Mouse (Mus musculus) spleen, postnatal 4 days (tissue): Measurements from ENCODE around the gene Lrrc75a.

Experiments
- DNase-seq, 2 experiments: peaks; one replicate each; pipeline ENCODE4 v3.0.0; 2022; ENCODE audit warnings: low spot score in 2 of 2

Gene Lrrc75a

DNA sequence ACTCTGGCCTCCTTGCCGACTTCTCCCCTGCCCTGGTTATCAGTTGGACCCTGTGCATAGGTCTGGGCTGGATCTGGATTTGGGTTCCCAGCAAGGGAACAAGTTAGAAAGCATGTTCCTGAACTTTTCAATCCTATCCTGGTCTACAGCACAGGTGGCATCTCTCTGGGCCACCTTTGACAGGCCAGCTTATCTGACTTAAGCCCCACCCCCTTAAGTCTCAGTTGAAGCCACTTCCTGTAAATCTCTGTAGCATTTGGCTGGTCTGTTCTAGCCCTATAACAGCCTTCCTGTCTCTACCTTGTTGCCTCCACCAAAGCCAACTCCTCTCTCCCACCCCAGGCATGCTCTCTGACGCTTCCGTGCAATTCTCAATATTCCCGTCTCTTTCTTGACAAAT is 49.8 kb downstream of the Lrrc75a start:
- DNase-seq = no peak

- no peak for DNase-seq
These were observed 56.3 kb downstream of the Lrrc75a start for GRCm38 (mm10) chr11:62591904-62592575.

DNA sequence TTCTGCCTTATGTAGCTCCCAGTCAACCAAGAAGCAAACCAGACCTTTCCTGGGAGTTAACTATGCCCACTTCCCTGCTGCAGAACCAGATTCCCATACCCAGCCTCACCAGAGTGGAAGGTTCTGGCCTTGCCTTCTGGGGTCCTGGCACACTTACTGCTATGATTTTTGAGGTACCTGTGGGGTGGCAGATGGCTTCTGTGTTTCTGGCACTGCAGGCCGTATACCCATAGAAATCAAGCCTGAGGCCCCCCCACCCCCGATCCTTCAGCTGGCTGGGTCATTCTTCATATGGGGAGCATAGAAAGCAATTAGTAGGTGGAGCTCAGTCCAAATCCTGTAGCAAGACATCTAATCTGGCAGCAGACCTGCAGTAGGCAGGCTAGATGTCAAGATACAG is 57.3 kb downstream of the Lrrc75a start:
- DNase-seq = no peak

DNA sequence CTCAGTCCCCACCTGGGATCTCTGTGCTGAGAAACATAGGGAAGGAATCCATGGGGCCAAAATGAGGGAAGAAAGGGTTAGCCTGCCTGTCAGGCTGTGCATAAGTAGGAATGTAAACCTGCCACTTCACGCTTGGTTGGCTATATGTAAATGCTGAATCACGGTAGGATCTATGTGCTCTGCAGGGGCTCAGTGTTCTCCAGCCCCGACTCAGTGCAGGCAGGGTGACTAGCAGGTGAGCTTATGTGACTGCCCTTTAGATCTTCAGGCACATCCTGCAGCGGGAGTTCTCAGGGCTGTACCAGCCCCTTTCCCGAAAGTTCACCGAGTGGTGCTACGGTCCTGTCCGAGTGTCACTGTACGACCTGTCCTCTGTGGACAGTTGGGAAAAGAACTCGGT is 58.9 kb downstream of the Lrrc75a start:
- DNase-seq = no peak

DNA sequence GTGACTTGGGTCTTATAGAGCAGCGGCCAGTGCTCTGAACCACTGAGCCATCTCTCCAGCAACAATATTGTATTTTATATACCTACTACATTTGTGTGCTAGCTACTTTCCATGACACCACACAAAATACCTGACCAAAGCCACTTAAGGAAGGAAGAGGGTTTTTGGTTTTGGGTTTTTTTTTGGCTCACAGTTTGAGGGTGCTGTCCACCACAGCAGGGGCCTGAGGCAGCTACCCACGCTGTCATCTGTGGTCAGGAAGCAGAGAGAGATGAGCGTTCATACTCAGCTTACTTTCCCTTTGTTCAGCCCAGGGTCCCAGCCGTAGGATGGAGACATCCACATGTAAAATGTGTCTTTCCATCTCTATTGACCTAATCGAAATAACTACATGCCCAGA is 61.3 kb downstream of the Lrrc75a start:
- no peak for DNase-seq

DNA sequence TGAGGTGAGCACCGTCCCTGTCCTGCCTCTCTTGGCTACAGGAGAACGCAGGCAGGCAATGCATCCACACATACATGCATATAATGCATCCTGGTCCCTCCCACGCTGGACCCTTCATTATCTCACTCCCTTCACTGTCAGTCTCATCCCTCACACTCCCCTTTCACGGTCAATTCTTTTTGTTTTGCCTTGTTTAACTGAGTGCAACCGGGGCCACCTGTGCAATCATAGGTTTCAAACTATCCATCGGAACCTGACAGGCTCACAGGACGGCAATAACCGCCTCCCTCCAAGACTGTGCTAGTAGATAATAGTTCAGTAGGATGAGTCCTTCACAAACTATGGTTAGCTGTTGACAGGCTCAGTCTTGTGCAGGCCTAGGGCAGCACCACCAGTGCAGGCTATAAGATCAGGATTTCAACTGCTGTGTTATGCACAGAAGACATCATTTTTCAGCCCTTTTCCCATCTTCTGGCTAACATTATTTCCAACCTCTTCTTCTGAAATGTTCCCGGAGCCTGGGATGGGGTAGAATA is 63.6 kb downstream of the Lrrc75a start:
- no peak for DNase-seq

DNA sequence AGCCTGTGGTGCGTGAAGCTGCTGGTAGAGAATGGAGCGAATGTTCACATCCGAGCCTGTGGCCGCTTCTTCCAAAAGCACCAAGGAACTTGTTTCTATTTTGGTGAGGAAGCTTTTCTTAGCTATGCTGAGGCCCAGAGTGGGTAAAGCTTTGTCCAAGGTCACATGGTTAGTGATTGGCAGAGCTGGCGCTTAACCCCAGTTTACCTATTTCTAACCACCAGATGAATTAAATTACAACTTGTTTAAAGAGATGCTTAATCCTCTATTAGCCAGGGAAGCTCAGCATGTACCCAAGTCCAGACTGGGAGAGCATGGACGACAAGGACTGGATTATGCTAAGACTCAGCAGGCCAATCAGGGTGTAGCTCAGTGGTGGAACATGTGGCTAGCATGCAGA is 65.3 kb downstream of the Lrrc75a start:
- no peak for DNase-seq

- DNase-seq = peak; percentile 64 to 80
These were observed 71.7 kb downstream of the Lrrc75a start for GRCm38 (mm10) chr11:62576530-62577152.

- peak; percentile 52 to 81 for DNase-seq
These were observed 72.5 kb downstream of the Lrrc75a start for GRCm38 (mm10) chr11:62575659-62576438.

- peak; percentile 86 to 95 for DNase-seq
These were observed 73.0 kb downstream of the Lrrc75a start for GRCm38 (mm10) chr11:62575297-62575658.

DNA sequence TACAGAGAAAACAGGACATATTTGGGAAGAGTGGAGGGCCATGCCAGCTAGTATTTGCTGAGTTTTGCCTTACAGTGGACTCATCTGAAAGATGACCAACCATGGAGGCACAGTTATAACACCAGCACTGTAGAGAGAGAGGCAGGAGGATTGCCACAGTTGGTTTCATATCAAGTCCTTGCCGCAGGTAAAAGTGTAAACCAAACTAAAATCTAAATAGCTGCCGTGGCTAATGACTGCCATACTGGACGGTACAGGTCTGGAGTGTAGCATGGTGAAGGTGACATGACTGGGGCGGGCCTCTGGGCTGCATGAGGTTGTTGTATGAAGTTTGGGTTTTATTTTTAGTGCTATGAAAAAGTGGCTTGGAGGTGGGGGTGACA is 73.6 kb downstream of the Lrrc75a start:
- no peak for DNase-seq

DNA sequence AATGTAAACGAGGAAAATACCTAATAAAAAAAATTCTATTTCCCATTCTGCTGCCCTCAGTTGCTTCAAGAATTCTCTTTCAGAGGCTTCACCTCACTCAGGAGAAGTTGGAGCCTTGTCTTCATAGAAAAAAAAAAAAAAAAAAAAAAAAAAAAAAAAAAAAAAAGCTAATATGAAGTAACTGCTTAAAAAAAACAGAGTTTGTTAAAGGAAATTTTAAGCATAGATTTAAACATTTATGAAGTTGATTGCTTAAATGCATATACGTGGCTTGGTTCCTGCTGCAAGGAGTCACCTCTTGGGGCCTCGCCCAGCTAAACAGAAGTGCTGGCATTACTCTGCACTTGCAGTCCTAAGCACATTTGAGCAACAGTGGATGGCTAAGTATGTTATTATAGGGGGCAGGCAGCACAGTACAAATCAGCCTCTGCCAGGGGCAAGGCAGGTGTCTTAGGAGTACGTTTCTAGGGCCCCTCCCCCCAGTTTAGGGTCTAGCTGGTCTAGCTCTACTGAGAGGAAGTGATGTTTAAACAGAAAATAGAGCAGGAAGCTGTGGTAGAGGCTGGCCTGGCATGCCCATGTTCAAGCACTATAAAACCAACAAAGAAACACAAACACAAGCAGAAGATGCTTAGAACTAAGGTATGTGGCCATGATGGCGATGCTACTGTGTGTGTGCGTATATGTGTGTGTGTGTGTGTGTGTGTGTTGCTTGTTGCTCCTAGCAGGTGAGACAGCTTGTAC is 74.2 kb downstream of the Lrrc75a start, which contains the start of gene Trpv2:
Gene Trpv2 (plus strand): TSS at position 528 of the 744 bp plus-strand sequence.
- DNase-seq = peak in 1 of 2 experiments; percentile 38

DNA sequence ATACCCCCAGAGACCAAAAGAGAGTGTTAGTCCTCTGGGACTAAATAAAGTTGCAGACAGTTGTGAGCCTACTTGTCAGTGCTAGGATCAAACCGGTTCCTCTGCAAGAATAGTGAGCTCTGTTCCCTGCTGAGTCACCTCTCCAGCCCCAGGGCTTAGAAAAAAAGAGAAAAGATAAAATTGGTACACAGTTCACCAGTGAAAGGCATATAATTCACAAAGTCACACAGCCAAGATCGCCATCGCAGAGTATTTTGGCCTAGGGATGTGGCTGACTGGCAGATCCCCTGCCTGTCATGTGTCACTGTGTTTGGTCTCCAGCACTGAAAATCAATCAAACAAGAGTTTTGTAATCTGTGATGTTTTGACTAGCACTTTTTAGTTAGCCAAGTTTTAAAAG is 80.0 kb downstream of the Lrrc75a start:
- DNase-seq = no peak

GRCm38 (mm10) chr11:62566211-62566610 is 82.1 kb downstream of the Lrrc75a start:
- DNase-seq = no peak

DNA sequence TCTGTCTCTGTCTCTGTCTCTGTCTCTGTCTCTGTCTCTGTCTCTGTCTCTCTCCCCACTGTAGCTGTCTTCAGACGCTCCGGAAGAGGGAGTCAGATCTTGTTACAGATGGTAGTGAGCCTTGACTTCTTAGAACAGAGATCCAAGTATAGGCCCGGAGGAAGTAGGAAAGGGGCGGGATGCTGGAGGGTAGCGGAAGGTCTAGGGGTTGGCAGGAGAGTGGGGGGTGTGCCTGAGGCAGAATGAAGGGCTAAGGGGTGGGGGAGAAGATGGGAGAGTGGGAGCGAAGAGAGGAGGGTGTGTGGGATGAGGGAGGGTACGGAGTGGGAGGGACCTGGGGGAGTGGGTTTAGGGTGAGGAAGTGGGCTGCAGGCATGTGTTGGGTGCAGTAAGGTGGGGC is 82.6 kb downstream of the Lrrc75a start:
- DNase-seq = no peak

DNA sequence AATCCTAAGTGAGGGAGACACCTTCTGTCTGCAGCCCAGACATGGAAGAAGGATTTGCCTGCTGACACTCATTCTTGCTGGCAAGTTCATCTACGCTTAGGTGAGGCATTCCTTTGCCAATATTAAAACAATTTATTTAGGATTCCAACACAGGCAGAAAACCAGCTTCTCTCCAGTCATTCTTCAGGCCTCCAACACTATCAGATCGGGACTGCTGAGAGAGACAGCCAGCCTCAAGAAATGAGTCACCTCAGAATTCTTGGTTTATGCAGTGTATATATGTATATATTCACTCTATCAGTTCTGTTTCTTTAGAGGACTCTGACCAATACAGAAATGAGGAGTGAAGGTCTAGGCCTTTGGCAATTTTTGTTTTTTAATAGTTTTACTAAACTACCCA is 84.7 kb downstream of the Lrrc75a start:
- no peak for DNase-seq

- DNase-seq = peak in 1 of 2 experiments; percentile 66
These were observed 87.8 kb downstream of the Lrrc75a start for GRCm38 (mm10) chr11:62560463-62561016.

- no peak for DNase-seq
These were observed 89.2 kb downstream of the Lrrc75a start for GRCm38 (mm10) chr11:62558961-62559646.

- no peak for DNase-seq
These were observed 90.2 kb downstream of the Lrrc75a start for GRCm38 (mm10) chr11:62558152-62558551.

- no peak for DNase-seq
These were observed 91.1 kb downstream of the Lrrc75a start for GRCm38 (mm10) chr11:62557205-62557604.

DNA sequence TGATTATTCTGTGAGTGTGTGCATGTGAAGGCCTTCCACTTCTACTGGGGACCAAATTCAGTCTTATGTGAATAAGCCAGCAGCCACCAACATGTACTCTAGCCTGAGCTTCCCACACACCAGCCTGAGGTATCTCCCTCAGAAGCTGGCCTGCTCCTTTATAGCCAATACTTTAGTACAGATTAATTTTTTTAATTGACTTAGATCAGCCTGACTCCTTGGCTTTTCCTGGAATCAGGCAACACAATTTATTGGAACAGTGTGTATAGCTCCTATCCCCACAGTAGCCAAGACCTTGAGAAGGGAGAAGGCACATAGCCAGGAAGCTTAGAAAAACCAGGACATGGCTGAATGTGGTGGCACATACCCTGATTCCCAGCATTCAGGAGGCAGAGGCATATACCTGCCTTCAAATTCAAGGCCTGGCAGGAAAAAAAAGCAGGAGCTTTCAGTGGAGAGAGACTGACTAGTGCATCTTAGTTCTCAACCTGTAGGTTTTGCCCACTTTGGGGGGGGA is 92.4 kb downstream of the Lrrc75a start:
- DNase-seq = no peak
